ENCODE assay signal across 9 mouse cellular contexts in the genomic region with DNA sequence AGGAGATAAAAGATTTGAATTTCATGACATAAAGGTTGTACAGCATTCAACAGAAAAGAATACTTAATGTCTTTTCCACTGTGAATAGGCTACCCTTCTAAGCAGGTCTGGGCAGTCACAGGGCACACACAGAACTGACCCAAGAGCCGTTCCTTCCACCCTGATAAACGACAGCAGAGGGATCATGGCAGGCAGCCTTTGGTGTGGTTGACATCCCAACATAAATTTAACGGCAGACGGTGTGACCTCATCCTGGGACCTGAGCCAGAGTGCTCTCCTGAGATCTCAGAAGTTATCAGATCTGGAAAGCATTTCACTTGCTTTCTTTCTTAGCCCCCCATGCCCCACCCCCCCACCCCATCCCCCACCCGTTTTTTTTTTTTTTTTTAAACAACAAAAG.
DNase-seq lines count a peak whose midpoint lies in the region; ATAC-seq and TF ChIP-seq lines count a peak whose summit lies in the region.
"Had no signal": no experiment of that assay in that cellular context is flagged by ENCODE, and none has a peak within 500 bp of the region (broad histone marks: within the 10 kb centered on the region; RNA-seq: fewer than 3 reads in every experiment).

No protein-coding gene starts in this region.

- H3K4me1 ChIP-seq in forebrain, embryonic 11.5 days (replicated peaks; ENCODE audit: control insufficient read depth, insufficient read depth, low read length) = peaks cover 11% of the 10 kb centered on the region
- peaks cover 25% of the 10 kb centered on the region for H3K4me1 ChIP-seq in forebrain, embryonic 16.5 days (replicated peaks; ENCODE audit: control insufficient read depth, insufficient read depth, low read length)
- H3K4me1 ChIP-seq in hindbrain, embryonic 10.5 days (replicated peaks) = peaks cover 65% of the 10 kb centered on the region
- peaks cover 17% of the 10 kb centered on the region for H3K4me1 ChIP-seq in lung, embryonic 14.5 days (ENCODE audit: insufficient read depth)
- H3K4me1 ChIP-seq in liver, embryonic 12.5 days = peaks cover 14% of the 10 kb centered on the region

- no peak for DNase-seq in forebrain, embryonic 11.5 days (ENCODE audit: low spot score)
- peak; percentile 53 for DNase-seq in adrenal gland, postnatal 25 days
- DNase-seq in hindbrain, embryonic 10.5 days (ENCODE audit: low spot score) = peak; percentile 9
- peak; percentile 70 for DNase-seq in lung, embryonic 14.5 days
- no peak for DNase-seq in spleen, postnatal 14 days (ENCODE audit: low spot score in 2 of 2)
- no peak for DNase-seq in frontal cortex, adult 2 months (ENCODE audit: extremely low spot score in 1 of 2, low spot score in 1 of 2)

- no peak overlapping the region for H3K9ac ChIP-seq in forebrain, embryonic 11.5 days (ENCODE audit: low read length)
- H3K9ac ChIP-seq in forebrain, embryonic 16.5 days (replicated peaks; ENCODE audit: low read depth, low read length) = no peak overlapping the region
- no peak overlapping the region for H3K9ac ChIP-seq in lung, embryonic 14.5 days
- no peak overlapping the region for H3K9ac ChIP-seq in liver, embryonic 12.5 days
- H3K9ac ChIP-seq: limb, embryonic 15.5 days had no signal

- no peak overlapping the region for H3K4me2 ChIP-seq in forebrain, embryonic 11.5 days (ENCODE audit: low read depth, low read length, severe bottlenecking)
- H3K4me2 ChIP-seq in forebrain, embryonic 16.5 days (ENCODE audit: low read length) = no peak overlapping the region
- H3K4me2 ChIP-seq in lung, embryonic 14.5 days = no peak overlapping the region
- no peak overlapping the region for H3K4me2 ChIP-seq in liver, embryonic 12.5 days
- H3K4me2 ChIP-seq: limb, embryonic 15.5 days had no signal

- no peaks in the 10 kb centered on the region; the same call in 1 of the 2 replicates for H3K36me3 ChIP-seq in forebrain, embryonic 11.5 days (ENCODE audit: control insufficient read depth, insufficient read depth, low read length)
- H3K36me3 ChIP-seq in forebrain, embryonic 16.5 days (ENCODE audit: control insufficient read depth, insufficient read depth) = no peaks in the 10 kb centered on the region
- peaks cover 10% of the 10 kb centered on the region for H3K36me3 ChIP-seq in hindbrain, embryonic 10.5 days
- H3K36me3 ChIP-seq in lung, embryonic 14.5 days (ENCODE audit: insufficient read depth) = no peaks in the 10 kb centered on the region
- H3K36me3 ChIP-seq in liver, embryonic 12.5 days = no peaks in the 10 kb centered on the region
- H3K36me3 ChIP-seq: limb, embryonic 15.5 days had no signal

- no peak for TF ChIP-seq CTCF in lung, embryonic 14.5 days (IDR thresholded peaks at IDR 0.05; ENCODE audit: low read depth)

- 0 out of 2 replicates have a peak, but pooled peaks have one; percentile 16 for ATAC-seq in forebrain, embryonic 11.5 days (replicated peaks; ENCODE audit: low FRiP score)
- no peak for ATAC-seq in forebrain, embryonic 16.5 days
- no peak for ATAC-seq in lung, embryonic 14.5 days (ENCODE audit: insufficient read depth)
- no peak for ATAC-seq in liver, embryonic 12.5 days

- 18% methylated on average over 5 of the region's 5 CpGs for WGBS in forebrain, embryonic 11.5 days
- WGBS in forebrain, embryonic 16.5 days = 7% methylated on average over 5 of the region's 5 CpGs
- 14% methylated on average over 5 of the region's 5 CpGs for WGBS in hindbrain, embryonic 10.5 days
- 8% methylated on average over 5 of the region's 5 CpGs for WGBS in lung, embryonic 14.5 days
- WGBS in liver, embryonic 12.5 days (ENCODE audit: insufficient replicate concordance) = 25% methylated on average over 5 of the region's 5 CpGs

- no peaks in the 10 kb centered on the region for H3K27me3 ChIP-seq in forebrain, embryonic 11.5 days (ENCODE audit: control insufficient read depth, insufficient read depth, low read length)
- no peaks in the 10 kb centered on the region for H3K27me3 ChIP-seq in forebrain, embryonic 16.5 days (replicated peaks; ENCODE audit: control insufficient read depth, insufficient read depth, low read length)
- no peaks in the 10 kb centered on the region for H3K27me3 ChIP-seq in hindbrain, embryonic 10.5 days (ENCODE audit: insufficient read depth, poor library complexity, severe bottlenecking)
- H3K27me3 ChIP-seq in lung, embryonic 14.5 days (ENCODE audit: insufficient read depth, low read length) = no peaks in the 10 kb centered on the region
- H3K27me3 ChIP-seq in liver, embryonic 12.5 days (replicated peaks) = no peaks in the 10 kb centered on the region
- H3K27me3 ChIP-seq: limb, embryonic 15.5 days had no signal

- H3K27ac ChIP-seq in forebrain, embryonic 11.5 days (ENCODE audit: low read depth, low read length) = no peak overlapping the region
- H3K27ac ChIP-seq in forebrain, embryonic 16.5 days (ENCODE audit: low read length) = no peak overlapping the region
- H3K27ac ChIP-seq in hindbrain, embryonic 10.5 days = peak overlapping the region; percentile 45; the same call in 1 of the 2 replicates
- H3K27ac ChIP-seq in lung, embryonic 14.5 days (ENCODE audit: low read depth) = no peak overlapping the region
- H3K27ac ChIP-seq in liver, embryonic 12.5 days = no peak overlapping the region
- H3K27ac ChIP-seq: limb, embryonic 15.5 days had no signal

- no peak overlapping the region for H3K4me3 ChIP-seq in forebrain, embryonic 11.5 days (ENCODE audit: low read depth, low read length)
- H3K4me3 ChIP-seq in forebrain, embryonic 16.5 days (replicated peaks; ENCODE audit: low read length) = no peak overlapping the region
- no peak overlapping the region for H3K4me3 ChIP-seq in hindbrain, embryonic 10.5 days
- H3K4me3 ChIP-seq in lung, embryonic 14.5 days (ENCODE audit: low read depth, low read length) = no peak overlapping the region
- no peak overlapping the region for H3K4me3 ChIP-seq in liver, embryonic 12.5 days
- H3K4me3 ChIP-seq: limb, embryonic 15.5 days had no signal

- no peaks in the 10 kb centered on the region for H3K9me3 ChIP-seq in forebrain, embryonic 11.5 days (ENCODE audit: control insufficient read depth, low read length)
- no peaks in the 10 kb centered on the region for H3K9me3 ChIP-seq in forebrain, embryonic 16.5 days (ENCODE audit: control insufficient read depth, low read length)
- no peaks in the 10 kb centered on the region for H3K9me3 ChIP-seq in hindbrain, embryonic 10.5 days
- no peaks in the 10 kb centered on the region for H3K9me3 ChIP-seq in lung, embryonic 14.5 days (ENCODE audit: low read depth, low read length)
- no peaks in the 10 kb centered on the region for H3K9me3 ChIP-seq in liver, embryonic 12.5 days (replicated peaks)
- H3K9me3 ChIP-seq: limb, embryonic 15.5 days had no signal

Comparison
In these comparisons a context has a peak if more than half of its experiments do, and no peak if none do; other contexts are left out.
1. DNase-seq: peak in adrenal gland, postnatal 25 days (single experiment), hindbrain, embryonic 10.5 days (single experiment) and lung, embryonic 14.5 days (single experiment); none in forebrain, embryonic 11.5 days (single experiment), spleen, postnatal 14 days (0 of 2) and frontal cortex, adult 2 months (0 of 2).